Mouse (Mus musculus) v-Abl transformed pro-B cells (cell line): ENCODE results near the gene Cables2.

ENCODE experiments used
- in situ Hi-C, 2 experiments: fragments of 400-800 bp; cut with MboI; formaldehyde crosslinking; loops; one replicate each; pipeline ENCODE4 v1.15.1; 2025; ENCODE audit not compliant: unreplicated experiment in 2 of 2

The Cables2 gene

DNA sequence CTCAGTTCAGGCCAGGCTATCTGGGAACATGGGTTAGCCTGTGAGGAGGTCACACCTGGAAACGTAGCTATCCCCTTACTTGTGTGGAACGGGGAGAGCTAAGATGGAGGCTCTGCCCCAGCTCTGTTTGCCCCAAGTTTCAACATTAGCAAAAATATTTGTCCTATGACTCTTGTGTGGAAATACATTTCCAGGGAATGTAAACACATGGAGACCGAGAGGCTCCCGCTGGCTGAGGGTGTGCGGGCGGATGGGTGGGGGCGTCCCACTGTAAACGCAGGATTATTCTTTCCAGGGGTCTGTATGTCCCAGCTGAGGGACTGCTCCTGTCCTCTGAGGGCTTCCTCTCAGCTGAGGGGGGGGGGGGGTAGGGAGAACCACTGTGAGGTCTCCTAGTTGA is 38.9 kb downstream of the Cables2 start:
- in situ Hi-C loops: loop anchor here in 1 of 2 experiments (5.0 kb wide), 1 partner anchor 37 kb away; no protein-coding TSS in a partner anchor

DNA sequence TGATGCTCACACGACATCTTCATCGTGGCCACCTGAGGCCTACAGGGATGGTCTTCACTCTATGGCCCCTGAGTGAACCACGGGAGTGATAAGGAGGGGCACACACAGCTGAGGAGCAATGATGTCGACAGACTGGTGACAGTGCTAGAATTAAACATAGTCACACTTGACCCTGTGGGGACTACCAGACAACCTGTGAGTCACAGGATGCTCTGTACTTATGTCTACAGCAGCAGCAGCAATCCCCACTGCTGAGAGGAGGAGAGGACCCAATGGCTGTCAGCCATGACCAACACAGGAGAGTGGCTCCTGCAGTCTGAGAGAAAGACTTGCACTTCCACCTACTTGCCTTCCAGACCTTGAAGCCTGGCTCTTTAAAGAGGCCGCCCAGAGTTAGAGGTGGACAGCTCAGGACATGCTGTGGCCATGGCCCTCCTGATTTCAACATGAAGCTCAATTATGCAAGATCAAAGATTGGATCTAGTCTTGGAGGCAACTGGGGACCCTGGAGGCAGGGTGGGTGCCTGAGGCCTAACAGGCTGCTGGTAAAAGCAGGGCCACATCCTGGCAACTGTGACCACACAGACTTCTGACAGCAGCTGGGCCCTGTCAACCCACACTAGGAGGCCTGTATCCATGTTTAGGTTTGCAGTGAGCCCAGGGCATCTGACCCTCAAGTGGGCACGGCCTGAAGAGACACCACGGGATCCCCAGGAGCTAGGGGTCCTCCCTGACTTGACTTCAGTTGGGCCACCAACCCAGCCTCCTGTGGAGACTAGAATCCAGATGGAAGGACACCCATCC is 40.0 kb downstream of the Cables2 start:
- in situ Hi-C loops: loop anchor here in 1 of 2 experiments (5.0 kb wide), 1 partner anchor 36 kb away; no protein-coding TSS in a partner anchor

DNA sequence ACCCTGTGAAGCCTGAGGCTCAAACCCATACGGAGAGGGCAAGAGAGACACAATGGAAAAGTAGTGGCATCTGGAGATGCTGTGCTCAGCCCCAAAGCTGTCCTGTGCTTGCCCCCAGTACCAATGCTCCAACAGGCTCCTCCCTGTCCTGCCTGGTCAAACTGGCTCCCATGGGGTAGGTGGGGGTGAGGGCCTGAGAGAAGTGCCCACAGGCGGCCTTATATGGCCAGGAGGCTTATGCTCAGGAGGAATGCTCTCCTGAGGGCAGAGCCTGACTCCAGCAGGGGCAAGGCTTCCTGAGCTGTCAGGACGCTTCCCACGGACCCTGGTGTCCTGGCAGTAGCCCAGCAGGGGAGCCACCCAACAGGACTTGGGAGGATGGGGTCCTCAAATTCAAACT is 42.8 kb downstream of the Cables2 start:
- in situ Hi-C loops: loop anchor here in 1 of 2 experiments (5.0 kb wide), 1 partner anchor 33 kb away; no protein-coding TSS in a partner anchor

DNA sequence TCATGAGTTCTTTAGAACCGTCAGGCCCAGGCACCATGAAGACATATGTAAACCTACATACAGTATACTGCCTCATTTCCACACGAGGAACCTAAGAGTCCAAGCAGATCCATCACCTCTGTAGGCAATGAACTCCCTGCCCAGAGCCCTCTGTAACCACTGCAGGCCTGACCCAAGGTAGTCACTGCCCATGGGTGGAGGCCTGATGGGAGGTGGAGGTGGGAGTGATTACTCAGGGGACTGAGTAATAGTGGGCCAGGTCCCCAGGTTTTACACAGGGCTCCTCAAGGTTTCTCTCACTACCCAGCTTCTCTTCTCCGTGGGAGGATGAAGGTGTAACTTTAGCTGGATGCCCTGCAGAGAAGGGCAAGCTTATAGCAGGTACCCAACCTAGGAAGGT is 44.2 kb downstream of the Cables2 start:
- in situ Hi-C loops: no loop called here

DNA sequence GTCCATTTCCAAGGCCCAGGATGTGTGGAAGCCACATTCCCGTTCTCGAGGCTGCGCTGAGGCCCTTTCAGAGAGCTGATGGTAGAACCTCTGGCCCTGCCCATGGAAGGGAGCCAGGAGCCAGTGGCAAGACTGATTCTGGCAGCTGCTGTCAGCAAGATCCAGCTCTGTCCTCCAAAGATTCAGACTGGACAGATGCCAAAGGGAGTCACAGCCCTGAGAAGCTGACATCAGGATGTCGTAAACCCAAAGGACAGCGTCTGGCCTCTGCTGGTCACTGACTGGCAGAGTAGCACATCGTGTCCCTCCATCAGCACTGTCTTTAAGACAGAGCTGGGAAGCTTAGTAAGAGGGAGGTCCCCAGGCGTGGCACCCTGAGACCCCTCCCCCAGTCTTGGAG is 44.7 kb downstream of the Cables2 start:
- in situ Hi-C loops: no loop called here

DNA sequence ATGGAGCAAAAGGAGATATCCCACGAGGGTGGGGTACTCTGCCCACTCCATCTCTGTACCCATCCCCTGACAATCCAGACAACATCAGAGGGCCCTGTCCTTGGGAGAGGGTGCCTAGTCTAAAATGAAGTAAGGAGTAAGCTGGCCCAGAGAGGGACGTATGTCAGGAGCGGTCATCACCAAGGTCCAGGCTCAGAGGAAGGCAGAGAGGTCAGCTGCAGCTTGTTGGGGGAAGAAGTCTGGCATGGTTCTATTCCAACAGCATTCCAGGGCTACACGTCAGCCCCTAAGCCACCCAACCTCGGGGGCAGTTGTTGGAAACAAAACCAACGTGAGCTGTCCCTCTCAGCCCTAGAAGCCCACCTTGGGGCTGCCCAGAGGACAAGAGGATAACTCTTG is 45.2 kb downstream of the Cables2 start:
- in situ Hi-C loops: no loop called here

DNA sequence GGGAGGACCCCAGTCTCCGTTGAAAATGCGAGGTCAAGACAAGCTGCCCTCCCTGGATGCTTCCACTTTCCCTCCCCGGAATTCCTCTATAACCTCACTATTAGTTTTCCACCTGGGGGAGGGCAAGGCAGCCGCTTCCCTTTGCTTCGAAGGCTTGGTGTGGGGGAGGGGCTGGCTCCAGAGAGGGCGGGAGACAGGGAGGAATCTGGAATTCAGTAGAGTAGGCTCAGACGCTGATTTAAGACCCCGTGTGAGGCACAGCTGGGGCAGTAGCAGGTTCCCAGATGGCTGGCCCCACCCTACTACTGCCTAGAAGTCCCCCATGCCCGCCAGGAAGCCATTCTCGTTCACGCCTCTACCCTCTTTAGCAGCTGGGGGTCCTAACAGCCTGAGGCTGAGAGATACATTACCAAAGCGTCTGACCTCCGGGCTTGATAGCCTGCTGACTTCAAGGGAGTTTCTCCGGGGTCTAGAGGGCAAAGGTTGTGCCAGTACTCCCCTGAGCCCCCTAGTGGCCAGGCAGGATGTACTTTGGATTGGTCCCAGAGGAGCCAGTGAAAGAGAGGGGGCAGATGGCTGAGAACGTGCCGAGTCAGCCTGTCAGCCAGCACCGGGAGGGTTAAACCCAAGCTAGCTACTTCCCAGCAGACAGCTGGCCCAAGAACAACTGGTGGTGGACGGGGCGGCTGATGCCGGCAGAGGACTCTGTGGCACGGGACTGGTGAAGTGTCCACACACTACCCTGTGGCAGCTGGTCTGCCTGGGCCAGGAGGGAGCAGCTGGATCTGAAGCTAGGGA is 45.8 kb downstream of the Cables2 start:
- in situ Hi-C loops: no loop called here

DNA sequence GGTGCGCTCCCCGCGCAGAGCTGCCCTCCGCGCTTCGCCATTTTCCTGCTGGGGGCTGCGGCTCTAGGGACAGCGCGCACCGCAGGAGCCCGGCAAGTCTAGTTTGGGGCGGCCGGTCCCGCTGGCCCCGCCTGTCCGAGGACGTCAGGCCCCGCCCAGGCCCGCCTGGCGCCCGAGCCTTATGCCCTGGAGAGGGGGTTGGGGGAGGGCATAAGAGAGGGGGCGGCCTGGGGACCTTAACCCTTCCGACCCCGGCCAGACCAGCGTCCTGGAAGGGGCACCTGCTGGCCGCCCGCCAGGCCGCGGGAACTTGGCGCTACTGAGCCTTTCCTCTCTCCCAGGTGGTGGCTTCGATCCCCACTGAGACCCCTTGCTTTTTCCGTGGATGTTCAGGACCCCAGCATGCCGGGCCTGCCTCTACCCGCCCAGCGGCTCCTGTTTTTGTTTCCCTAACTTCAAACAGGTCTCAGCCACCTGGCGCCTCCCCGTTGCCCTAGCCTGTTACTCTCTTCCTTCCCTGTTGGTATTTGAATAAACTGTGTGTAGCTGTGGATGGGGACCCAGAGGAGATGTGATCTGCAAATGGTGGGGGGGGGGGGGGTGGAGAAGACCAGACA is 47.4 kb downstream of the Cables2 start, which contains the start of gene Lama5:
Gene Lama5, minus strand, starts transcription at position 98 of the 617 bp plus-strand sequence.
- in situ Hi-C loops: no loop called here

DNA sequence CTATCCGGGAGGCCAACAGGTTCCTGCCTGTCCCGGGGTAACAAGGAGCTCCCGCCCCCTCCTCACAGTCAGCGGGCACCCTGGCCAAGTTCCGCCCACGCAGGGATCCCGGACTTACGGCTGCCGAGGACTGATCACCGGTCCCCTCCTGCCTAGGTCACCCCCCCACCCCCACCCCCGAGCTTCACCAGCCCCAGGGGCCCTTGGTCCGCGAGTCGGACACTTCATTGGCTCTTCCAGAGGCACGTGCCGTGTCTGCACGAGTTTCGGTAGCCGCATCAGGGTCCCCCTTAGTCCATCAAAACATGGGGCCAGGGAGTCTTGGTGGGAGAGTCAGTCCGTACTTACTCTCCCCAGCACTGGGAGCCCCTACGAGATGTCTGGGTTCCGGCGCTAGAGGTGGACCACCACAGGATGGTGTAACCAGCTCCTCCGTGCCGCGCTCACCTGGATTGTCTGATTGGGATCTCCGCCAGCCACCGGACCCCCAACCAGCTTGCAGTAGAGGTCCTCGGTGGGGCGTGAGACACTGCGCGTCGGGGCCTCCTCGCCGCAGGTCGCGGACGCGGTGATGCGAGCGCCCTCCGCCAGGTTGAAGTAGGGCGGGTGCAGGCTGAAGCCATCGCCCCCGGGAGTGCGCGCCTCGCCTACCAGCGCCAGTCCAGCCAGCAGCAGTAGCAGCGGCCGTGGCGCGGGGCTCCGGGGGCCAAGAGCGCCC is 48.1 kb downstream of the Cables2 start:
- in situ Hi-C loops: no loop called here

DNA sequence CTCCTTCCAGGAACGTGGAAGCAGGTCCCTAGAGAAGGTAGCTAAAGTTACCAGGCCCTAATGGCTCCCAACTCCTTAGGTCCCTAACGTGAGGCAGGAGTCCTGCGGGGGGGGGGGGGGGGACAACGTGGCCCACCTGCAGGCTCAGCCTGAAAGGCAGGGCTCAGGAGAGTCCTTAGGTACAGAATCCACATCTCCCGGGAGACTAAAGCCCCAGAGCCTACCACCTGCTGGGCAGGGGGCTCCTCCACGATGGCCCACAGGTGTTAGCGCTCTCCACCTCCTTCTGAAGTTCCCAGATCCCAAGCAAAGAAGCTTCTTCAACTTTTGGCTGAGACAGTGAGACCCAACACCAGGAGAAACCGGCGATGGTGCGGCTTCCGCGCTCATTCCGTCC is 48.7 kb downstream of the Cables2 start:
- in situ Hi-C loops: no loop called here

DNA sequence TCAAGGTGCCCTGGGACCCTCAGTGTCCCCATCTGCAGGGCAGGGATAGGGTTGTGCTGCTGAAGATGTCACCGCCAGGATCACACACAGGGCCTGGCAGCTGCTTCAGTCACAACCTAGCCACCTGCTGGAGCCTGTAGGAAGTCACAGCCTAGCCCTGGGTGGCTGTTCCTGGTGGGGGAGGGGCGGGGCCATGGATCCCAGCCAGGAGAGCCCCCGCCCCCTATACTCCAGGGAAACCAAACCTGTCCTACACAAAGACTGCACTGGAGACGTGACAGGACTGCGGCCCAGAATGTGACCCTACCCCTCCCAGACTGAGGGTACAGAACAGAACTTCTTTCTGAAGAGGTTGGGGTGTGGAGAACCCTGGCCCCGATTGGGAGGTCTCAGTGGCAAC is 51.0 kb downstream of the Cables2 start:
- in situ Hi-C loops: no loop called here

DNA sequence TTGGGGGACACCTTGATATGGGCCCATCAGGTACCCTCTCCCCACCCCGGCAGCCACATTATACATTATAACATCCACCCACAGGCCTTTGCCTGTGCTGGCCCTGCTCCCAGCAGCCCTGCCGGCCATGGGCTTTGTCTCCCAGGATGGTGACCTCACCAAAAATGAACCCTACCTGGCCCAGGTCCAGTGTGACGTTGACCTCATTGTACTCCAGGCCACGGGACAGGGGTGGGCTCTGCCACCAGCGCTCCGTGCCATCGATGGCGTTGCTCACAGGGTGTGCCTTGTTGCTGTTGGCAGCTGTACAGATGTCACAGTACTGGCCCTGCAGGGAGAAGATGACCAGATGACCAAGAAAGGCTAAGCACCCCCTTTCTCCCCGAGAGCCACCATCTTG is 52.2 kb downstream of the Cables2 start:
- in situ Hi-C loops: no loop called here

DNA sequence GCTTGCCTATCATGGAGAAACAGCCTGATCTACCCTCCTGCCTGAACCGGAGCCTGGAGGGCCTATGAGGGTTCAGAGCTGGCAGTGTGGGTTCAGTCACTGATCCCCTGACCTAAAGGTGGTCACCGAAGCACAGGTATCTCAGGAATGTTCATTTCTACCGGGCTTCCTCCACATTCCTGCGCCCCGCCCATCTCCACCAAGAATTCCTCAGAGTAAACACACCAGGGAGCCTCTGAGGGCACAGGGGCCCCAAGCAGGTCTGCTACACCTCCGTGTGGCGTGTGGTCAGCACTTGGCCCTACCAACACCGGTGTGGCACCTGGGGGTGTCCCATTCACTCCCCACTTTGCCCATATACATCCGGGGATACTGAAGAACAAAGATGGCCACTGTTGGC is 53.1 kb downstream of the Cables2 start:
- in situ Hi-C loops: no loop called here

DNA sequence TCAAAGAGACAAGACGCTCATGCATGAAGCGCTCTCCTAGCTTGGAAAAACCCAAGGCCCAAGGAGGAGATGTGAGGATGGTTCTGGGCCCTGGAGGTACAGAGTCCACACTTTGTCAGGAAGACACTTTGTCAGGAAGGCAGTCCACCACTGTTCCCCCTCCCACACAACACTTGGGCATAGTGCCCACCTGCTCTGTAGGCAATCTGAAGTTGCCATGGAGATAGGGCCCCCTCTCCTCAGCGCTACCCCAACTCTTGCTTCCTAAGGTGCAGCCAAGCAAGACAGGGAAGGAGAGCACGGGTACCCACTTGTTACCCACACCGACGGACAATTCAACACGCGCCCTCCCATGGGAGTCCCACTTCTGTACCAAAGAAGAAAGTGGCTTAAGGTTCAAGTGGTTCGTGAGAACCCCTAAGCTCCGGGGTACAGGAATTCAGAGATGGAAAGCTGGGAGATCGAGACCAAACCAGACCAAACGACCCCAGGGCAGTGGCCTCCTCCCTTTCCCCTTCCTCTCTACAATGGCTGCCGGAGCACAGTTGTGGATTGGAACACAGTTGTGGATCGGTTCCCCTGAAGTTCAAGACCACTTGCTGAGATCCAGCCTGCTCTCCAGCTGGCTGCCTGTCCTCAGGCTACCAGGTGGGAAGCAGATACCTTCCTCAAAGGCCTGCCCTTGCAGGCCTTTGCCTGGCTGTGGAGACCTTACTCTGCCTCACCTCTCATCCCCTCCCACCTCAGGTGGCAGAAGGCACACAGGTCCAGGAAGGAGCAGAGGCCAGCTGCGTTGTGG is 54.0 kb downstream of the Cables2 start:
- in situ Hi-C loops: no loop called here

DNA sequence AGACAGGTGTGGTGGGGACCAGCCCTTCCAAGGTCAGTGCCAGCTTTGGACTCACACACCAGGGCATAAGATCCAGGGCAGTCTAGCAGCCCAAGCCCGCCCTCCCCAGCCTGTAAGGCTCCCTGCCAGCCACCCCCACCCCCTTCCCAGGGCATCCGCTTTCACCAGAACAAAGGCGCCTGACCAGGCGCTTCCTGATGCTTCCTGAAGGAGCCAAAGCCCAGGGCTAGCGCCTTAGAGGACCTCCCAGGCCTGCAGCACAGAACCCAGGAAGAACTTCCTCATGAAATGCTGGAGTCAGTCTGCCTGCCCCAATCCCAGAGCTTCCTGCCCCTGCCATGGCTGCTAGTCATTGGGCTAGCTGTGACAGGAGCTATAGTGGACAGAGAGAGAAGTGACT is 54.6 kb downstream of the Cables2 start:
- in situ Hi-C loops: no loop called here

DNA sequence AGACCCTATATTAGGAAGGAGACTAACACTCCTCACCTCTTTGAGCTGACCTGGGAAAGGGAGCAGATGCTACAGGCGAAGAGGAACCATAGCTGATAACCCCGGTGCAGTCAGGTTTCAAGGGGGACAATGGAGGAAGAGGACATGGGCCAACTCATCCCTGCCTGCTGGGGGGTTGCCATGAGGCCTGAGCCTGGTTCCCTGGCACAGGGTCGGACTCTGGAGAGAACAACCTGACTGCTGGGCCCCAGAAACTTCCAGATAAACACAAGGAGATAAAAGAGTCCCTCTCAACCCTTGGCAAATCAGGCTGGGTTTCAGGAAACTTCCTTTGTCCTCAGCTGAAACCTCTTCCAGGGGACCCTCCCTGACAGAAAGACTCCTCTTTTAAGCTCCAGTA is 55.1 kb downstream of the Cables2 start:
- in situ Hi-C loops: no loop called here

DNA sequence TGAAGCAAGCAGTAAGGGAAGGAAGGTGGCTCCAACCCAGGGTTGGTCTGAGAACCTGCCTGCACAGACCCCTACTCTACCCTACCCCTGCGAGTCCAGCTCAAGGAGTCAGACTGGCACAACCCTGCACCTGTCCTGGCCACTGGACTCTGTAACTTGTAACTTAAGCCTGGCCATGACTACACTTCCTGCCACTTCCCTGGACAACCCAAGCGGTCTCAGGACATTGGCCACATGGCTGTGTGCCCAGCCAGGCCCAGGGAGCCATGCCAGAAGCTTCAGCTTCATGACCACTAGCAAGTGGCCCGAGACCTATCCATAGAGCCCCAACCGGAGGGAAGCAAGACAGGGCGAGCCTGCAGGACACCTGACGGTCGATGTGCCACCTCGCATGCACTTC is 55.7 kb downstream of the Cables2 start:
- in situ Hi-C loops: no loop called here

DNA sequence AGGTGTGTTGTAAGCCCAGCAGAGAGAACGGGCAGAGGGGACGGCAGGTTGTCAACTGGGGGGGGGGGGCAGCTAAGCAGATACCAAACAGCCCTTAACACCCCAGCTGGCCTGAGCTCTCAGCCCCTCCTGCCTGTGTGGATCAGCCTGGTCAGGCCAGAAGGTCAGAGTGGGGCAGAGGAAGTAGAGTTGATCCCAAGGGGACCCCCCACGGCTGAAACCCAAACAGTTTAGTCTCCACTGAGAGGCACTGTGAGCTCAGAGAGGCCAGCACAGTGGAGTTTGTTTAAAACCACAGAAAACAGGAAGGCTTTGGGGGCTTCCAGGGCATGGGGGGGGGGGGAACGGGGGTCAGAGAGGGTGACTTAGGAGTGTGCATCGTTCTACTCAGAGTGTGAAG is 56.4 kb downstream of the Cables2 start:
- in situ Hi-C loops: no loop called here

DNA sequence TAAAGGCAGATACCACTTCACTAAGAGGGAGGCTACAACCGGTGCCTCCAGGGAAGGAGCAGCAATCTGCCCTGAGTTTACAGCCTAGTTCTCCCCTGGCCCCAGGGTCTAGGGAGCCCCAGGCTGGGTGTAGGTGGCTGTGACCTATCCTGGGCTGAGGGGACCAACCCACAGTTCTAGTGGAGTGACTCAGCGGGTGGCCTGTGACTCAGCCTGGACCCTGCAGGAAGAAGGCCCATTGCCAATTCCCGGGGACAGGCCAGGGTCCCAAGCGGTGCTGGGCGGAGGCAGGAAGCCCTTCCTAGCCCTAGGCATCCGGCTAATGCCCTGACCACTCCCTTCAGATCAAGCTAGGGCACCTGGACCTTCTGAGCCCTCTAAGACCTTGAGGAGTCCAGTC is 57.3 kb downstream of the Cables2 start:
- in situ Hi-C loops: no loop called here

DNA sequence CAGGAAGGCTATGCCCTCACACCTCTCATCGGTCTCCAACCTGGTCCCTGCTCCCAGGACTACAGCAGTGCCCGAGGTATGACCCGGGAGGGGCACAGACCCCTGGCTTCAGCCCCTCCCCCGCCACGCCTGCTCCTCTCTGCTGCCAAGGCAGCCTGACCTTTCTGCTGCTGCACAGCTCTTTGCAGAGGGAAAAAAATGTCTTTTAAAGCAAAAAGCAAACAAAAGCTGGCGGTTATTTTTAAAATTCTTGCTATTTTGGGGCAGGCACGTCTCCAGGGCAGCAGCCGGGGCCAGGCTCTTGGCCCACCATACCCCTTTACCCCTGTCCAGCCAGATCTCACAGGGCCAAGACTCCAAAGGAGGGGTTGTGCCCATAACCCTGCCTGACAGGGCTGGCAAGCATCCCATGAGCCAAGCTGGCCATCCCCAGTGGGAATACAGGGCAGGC is 58.3 kb downstream of the Cables2 start:
- in situ Hi-C loops: no loop called here
